Mouse (Mus musculus) neural tube, embryonic 13.5 days (tissue): Measurements from ENCODE around the gene Dnajb14. TPM values are rescaled to one million over a fixed set of nuclear protein-coding genes. Genes with fewer than 3 reads are reported as not detected.
"Not testable (repeated sequence)": the region's sequence is repeated elsewhere in the genome, so short reads cannot be mapped to it uniquely, and the experiment has no call there.

ENCODE experiments used
- ATAC-seq: fragments of 200-750 bp; cut with Nextera tagmentation; 2 replicates; pipeline ENCODE4 v1.8.0; 2017; ENCODE audit warnings: low read depth, mild to moderate bottlenecking, moderate TSS enrichment, moderate library complexity
- H3K27ac ChIP-seq: fragments of 300-500 bp; sonication (generic); replicated peaks from 2 replicates; pipeline ENCODE4 v1.5.1; 2015; ENCODE audit warnings: moderate library complexity, mild to moderate bottlenecking, inconsistent platforms
- H3K27me3 ChIP-seq: fragments of 300-500 bp; sonication (generic); 2 replicates; pipeline ENCODE4 v1.6.1; 2015; ENCODE audit warnings: mild to moderate bottlenecking, inconsistent platforms
- H3K36me3 ChIP-seq: fragments of 300-500 bp; sonication (generic); 2 replicates; pipeline ENCODE4 v1.6.1; 2015; ENCODE audit warnings: mild to moderate bottlenecking, inconsistent platforms
- H3K4me1 ChIP-seq: fragments of 300-500 bp; sonication (generic); replicated peaks from 2 replicates; pipeline ENCODE4 v1.6.1; 2015; ENCODE audit warnings: inconsistent platforms
- H3K4me2 ChIP-seq: fragments of 300-500 bp; sonication (generic); 2 replicates; pipeline ENCODE4 v1.6.1; 2015; ENCODE audit warnings: inconsistent platforms, mild to moderate bottlenecking, moderate library complexity
- H3K4me3 ChIP-seq: fragments of 300-500 bp; sonication (generic); 2 replicates; pipeline ENCODE4 v1.5.1; 2015; ENCODE audit warnings: mild to moderate bottlenecking, inconsistent platforms
- H3K9ac ChIP-seq: fragments of 300-500 bp; sonication (generic); 2 replicates; pipeline ENCODE4 v1.6.1; 2015; ENCODE audit warnings: moderate library complexity, mild to moderate bottlenecking, inconsistent platforms
- H3K9me3 ChIP-seq: fragments of 300-500 bp; sonication (generic); 2 replicates; pipeline ENCODE4 v1.6.1; 2016; ENCODE audit warnings: inconsistent platforms
- WGBS: fragments of 180-500 bp; shearing (Covaris S2); methylation state at CpG from one replicate; pipeline ENCODE4 v1.1.7; 2015; 5-methylcytosine and 5-hydroxymethylcytosine counted together
- polyA plus RNA-seq: library from polyadenylated mRNA; unstranded; fragments of >200 nt; fragmentation: Nextera tagmentation; extraction: Ambion mirVana; gene quantifications from 2 replicates; pipeline ENCODE4 v1.2.1, GENCODE M21; 2015

Gene Dnajb14
- polyA plus RNA-seq, 1 experiment from 2014 or later: 12.9 TPM

DNA sequence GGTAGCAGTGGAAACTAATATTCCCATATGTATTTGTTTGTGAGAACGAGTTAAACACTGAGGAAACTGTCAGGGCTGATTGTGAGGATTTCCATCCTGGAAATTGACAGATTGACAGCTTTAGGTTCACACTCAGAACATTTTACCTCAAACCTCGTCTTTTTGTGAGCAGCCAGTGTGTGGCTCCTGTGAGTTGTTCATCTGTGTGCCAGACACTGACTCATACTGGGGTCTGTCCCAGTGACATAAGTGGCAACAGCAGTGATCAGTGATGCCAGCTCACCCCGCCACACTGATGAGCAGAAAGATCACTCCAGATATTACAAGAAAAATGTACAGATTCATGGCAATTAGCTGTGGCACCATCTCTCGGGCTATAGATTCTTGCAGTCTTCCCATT, 92.0 kb downstream of the Dnajb14 start:
- H3K9me3 ChIP-seq: no peaks in the 10 kb centered on the region
- WGBS: 85% methylated on average over 4 of the region's 4 CpGs
- H3K36me3 ChIP-seq: no peaks in the 10 kb centered on the region
- H3K27me3 ChIP-seq: no peaks in the 10 kb centered on the region
- H3K9ac ChIP-seq: no peak overlapping the region
- no peak overlapping the region for H3K27ac ChIP-seq
- ATAC-seq: no peak
- H3K4me3 ChIP-seq: no peak overlapping the region
- H3K4me1 ChIP-seq: peaks cover 5% of the 10 kb centered on the region; the same call in 1 of the 2 replicates
- no peak overlapping the region for H3K4me2 ChIP-seq

DNA sequence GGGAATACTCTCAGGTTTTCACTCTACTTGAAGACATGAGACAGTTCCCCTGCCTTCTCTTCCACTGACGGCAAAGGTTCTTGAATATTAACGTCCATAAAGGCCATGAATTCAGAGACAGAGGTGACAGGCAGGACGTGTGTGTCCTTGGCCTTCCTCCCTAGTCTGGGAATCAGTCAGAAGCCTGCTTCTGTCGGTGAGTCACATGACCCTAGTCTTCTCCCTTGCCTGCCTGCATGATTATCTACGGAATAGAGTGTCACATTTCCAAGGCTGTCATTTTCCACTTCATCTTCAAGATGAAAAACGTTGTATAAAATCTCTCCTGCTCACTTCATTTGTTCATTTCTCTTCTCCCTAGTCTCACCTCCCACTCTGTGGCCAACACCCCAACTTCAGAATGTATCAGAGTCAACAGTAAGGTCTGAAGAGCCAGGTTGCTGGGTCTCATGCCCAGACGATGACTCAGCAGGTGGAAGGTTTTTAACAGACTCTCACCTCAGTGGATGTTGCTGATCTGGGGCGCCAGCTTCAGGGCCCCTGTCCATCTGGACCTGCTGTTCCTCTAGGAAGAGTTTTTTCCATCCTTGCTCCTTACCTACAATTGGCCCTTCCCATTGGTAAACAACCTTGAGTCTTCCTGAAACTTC, 94.4 kb downstream of the Dnajb14 start:
- 67% methylated on average over 8 of the region's 8 CpGs for WGBS
- H3K27me3 ChIP-seq: no peaks in the 10 kb centered on the region
- no peaks in the 10 kb centered on the region for H3K9me3 ChIP-seq
- ATAC-seq: no peak
- H3K4me3 ChIP-seq: no peak overlapping the region
- no peak overlapping the region for H3K9ac ChIP-seq
- H3K27ac ChIP-seq: no peak overlapping the region
- no peaks in the 10 kb centered on the region for H3K4me1 ChIP-seq
- no peak overlapping the region for H3K4me2 ChIP-seq
- H3K36me3 ChIP-seq: no peaks in the 10 kb centered on the region

DNA sequence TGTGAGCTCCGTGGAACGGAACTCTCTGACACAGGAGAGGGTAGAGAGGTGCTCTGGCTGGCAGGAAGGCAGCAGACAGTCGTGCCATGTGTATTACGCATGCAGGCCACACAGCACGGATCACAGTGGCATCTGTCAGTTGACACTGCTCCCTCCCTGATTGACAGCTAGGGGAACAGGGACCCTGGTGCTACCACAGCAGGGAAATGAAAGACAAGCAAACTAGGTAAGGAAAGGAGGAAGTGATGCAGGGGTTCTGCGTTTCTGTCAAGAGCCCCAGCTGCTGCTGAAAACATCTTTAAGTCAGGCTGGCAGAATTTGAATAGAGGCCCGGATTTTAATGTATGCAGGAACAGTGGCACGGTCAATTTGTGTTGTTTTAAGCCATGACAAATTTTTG, 96.0 kb downstream of the Dnajb14 start:
- H3K9me3 ChIP-seq: no peaks in the 10 kb centered on the region
- no peaks in the 10 kb centered on the region for H3K4me1 ChIP-seq
- no peak overlapping the region for H3K9ac ChIP-seq
- no peak overlapping the region for H3K27ac ChIP-seq
- H3K27me3 ChIP-seq: no peaks in the 10 kb centered on the region
- no peak for ATAC-seq
- no peaks in the 10 kb centered on the region for H3K36me3 ChIP-seq
- H3K4me3 ChIP-seq: no peak overlapping the region
- 67% methylated on average over 8 of the region's 8 CpGs for WGBS
- no peak overlapping the region for H3K4me2 ChIP-seq

DNA sequence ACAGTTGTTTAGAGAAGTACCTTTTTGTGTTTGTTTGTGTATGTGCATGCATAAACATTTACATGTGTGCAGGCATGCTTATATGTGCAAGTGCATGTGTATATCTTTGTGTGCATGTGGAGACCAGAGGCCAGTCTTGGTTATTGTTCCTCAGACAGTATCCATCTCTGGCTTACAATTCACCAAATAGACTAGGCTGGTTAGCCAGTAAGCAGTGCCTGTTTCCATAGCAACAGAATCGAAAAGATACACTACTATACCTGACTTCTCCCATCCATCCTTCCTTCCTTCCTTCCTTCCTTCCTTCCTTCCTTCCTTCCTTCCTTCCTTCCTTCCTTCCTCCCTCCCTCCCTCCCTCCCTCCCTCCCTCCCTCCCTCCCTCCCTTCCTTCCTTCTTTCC, 96.5 kb downstream of the Dnajb14 start:
- H3K4me3 ChIP-seq, H3K9me3 ChIP-seq, H3K4me2 ChIP-seq, ATAC-seq, H3K36me3 ChIP-seq, H3K27ac ChIP-seq, H3K4me1 ChIP-seq, H3K9ac ChIP-seq, H3K27me3 ChIP-seq: not testable (repeated sequence)
- 45% methylated on average over 1 of the region's 1 CpGs for WGBS

Other genes with a start within 250 kb of the Dnajb14 start
- gene Ddit4l, start 246.1 kb upstream of the Dnajb14 start, polyA plus RNA-seq: 17.7 and 20.7 TPM in 2 replicates
- gene Gm21962, start 196.2 kb upstream of the Dnajb14 start, polyA plus RNA-seq: not detected in 2 replicates
- 1,003 and 1,122 TPM in 2 replicates for gene H2afz, start 3.2 kb upstream of the Dnajb14 start, polyA plus RNA-seq
- gene Lamtor3, start 50.8 kb downstream of the Dnajb14 start, polyA plus RNA-seq: 115 and 118 TPM in 2 replicates
- gene Dapp1, start 113.9 kb downstream of the Dnajb14 start, polyA plus RNA-seq: 1.7 TPM in 2 replicates
- gene 1110002E22Rik, start 197.4 kb downstream of the Dnajb14 start, polyA plus RNA-seq: 0.13 and 0.22 TPM in 2 replicates
- 0.15 TPM in 1 of 2 replicates, not detected in the other for gene Gm5105, start 199.7 kb downstream of the Dnajb14 start, polyA plus RNA-seq